Mouse (Mus musculus) liver, embryonic 11.5 days (tissue): Measurements from ENCODE around the gene Nrxn3. TPM values are rescaled to one million over a fixed set of nuclear protein-coding genes. Genes with fewer than 3 reads are reported as not detected.

Experiments used
- ATAC-seq: fragments of 200-750 bp; cut with Nextera tagmentation; replicated peaks from 2 replicates; pipeline ENCODE4 v1.8.0; 2017; ENCODE audit warnings: moderate number of reproducible peaks, mild to moderate bottlenecking, moderate TSS enrichment, moderate library complexity; ENCODE audit not compliant: low FRiP score
- DNase-seq: peaks from one replicate; pipeline ENCODE4 v3.0.0-alpha.2; 2017; ENCODE audit warnings: low spot score
- H3K27ac ChIP-seq: fragments of 300-500 bp; sonication (generic); 2 replicates; pipeline ENCODE4 v1.5.1; 2014; ENCODE audit warnings: mild to moderate bottlenecking, low read depth, low read length, control low read depth
- H3K27me3 ChIP-seq: fragments of 300-500 bp; sonication (generic); replicated peaks from 2 replicates; pipeline ENCODE4 v1.6.1; 2014; ENCODE audit warnings: low read length, mixed read lengths; ENCODE audit not compliant: control insufficient read depth, insufficient read depth
- H3K36me3 ChIP-seq: fragments of 300-500 bp; sonication (generic); 2 replicates; pipeline ENCODE4 v1.6.1; 2014; ENCODE audit warnings: mild to moderate bottlenecking, low read length, moderate library complexity, mixed read lengths; ENCODE audit not compliant: control insufficient read depth, insufficient read depth
- H3K4me1 ChIP-seq: fragments of 300-500 bp; sonication (generic); replicated peaks from 2 replicates; pipeline ENCODE4 v1.6.1; 2014; ENCODE audit warnings: low read length, mixed read lengths; ENCODE audit not compliant: control insufficient read depth, insufficient read depth
- H3K4me2 ChIP-seq: fragments of 300-500 bp; sonication (generic); 2 replicates; pipeline ENCODE4 v1.6.1; 2014; ENCODE audit warnings: mild to moderate bottlenecking, control low read depth, moderate library complexity
- H3K4me3 ChIP-seq: fragments of 300-500 bp; sonication (generic); 2 replicates; pipeline ENCODE4 v1.5.1; 2014; ENCODE audit warnings: low read depth, low read length, control low read depth
- H3K9ac ChIP-seq: fragments of 300-500 bp; sonication (generic); 2 replicates; pipeline ENCODE4 v1.6.1; 2014; ENCODE audit warnings: low read depth, low read length, control low read depth
- H3K9me3 ChIP-seq: fragments of 300-500 bp; sonication (generic); 2 replicates; pipeline ENCODE4 v1.6.1; 2016; ENCODE audit warnings: low read length, inconsistent platforms, mixed read lengths; ENCODE audit not compliant: control insufficient read depth
- WGBS: fragments of 180-500 bp; shearing (Covaris S2); extraction: QIAGEN DNeasy Blood & Tissue Kit; methylation state at CpG from one replicate; pipeline ENCODE4 v1.1.7; 2014; 5-methylcytosine and 5-hydroxymethylcytosine counted together
- polyA plus RNA-seq: library from polyadenylated mRNA; unstranded; fragments of >200 nt; fragmentation: Nextera tagmentation; extraction: Ambion mirVana; gene quantifications from 2 replicates; pipeline ENCODE4 v1.2.1, GENCODE M21; 2014

Gene Nrxn3
- polyA plus RNA-seq, 1 experiment from 2014 or later, result 3.3 TPM

DNA sequence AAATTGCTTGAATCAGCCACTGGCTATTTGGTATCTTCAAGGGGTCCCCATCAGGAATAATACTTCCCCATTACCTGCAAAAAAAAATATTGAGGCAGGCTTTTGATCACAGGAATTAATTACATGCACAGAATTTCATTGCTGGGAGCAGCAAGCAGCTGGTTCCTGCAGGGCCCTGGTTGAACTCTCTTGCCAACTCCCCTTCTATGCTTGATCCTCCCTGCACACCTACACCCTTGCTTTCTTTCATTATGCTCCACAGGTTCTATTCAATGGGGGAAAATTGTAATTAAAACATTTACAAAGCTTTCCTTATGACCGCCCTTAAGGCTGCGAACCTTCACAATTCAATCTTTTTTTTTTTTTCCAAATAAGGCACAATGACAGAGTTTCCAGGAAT is 891.0 kb downstream of the Nrxn3 start:
- H3K27me3 ChIP-seq, result no peaks in the 10 kb centered on the region
- H3K9me3 ChIP-seq, result no peaks in the 10 kb centered on the region
- H3K9ac ChIP-seq, result no peak overlapping the region
- WGBS, result 81% methylated on average over 2 of the region's 2 CpGs
- H3K4me2 ChIP-seq, result no peak overlapping the region
- no peak for ATAC-seq
- no peak overlapping the region for H3K4me3 ChIP-seq
- DNase-seq, result no peak
- H3K4me1 ChIP-seq, result no peaks in the 10 kb centered on the region
- no peaks in the 10 kb centered on the region for H3K36me3 ChIP-seq
- H3K27ac ChIP-seq, result no peak overlapping the region

DNA sequence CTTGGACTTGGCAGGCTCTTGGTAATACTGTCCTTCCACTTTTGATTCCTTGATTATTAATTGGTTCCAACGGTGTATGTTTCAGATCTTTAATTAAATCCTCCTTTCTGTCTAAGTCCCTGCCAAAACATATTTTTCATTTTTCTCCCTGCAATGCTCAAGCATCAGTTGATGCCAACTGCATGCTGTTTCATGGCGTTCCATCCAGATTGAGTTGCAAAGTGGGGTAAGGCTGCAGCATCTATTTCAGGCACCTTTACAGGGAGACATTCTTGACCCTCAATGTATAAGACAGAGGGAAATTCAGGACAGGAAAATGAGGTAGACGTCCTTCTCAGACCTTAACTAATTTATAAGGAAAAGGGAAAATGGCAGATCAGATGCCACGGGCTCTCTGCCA is 903.1 kb downstream of the Nrxn3 start:
- DNase-seq (no peak), ATAC-seq (no peak)
- no peak overlapping the region for H3K9ac ChIP-seq
- H3K4me3 ChIP-seq, result no peak overlapping the region
- no peak overlapping the region for H3K27ac ChIP-seq
- H3K4me1 ChIP-seq, result no peaks in the 10 kb centered on the region
- no peaks in the 10 kb centered on the region for H3K36me3 ChIP-seq
- H3K9me3 ChIP-seq, result no peaks in the 10 kb centered on the region
- no peaks in the 10 kb centered on the region for H3K27me3 ChIP-seq
- H3K4me2 ChIP-seq, result no peak overlapping the region
- WGBS, result 76% methylated on average over 4 of the region's 4 CpGs

DNA sequence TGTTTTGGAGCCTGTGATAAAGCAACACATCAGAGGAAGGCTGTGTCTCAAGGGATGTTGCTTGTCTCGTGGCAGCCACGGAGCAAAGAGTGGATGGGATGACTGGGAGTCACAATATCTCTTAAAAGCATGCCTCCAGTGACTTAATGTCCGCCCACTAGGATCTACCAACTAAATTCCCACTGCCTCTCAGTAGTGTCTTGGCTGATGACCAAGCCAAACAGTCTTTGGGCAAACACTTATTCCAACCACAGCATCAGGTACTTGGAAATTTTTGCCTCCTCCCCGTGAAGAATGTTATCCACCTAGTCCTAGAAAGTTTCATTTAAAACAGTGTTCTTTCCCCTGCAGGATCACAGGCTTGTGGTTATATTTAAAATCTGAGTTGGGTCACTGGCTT is 917.4 kb downstream of the Nrxn3 start:
- H3K4me3 ChIP-seq, result no peak overlapping the region
- H3K27me3 ChIP-seq, result no peaks in the 10 kb centered on the region
- H3K36me3 ChIP-seq, result no peaks in the 10 kb centered on the region
- no peak for ATAC-seq
- 73% methylated on average over 4 of the region's 4 CpGs for WGBS
- H3K27ac ChIP-seq, result no peak overlapping the region
- DNase-seq, result no peak
- H3K9me3 ChIP-seq, result no peaks in the 10 kb centered on the region
- no peak overlapping the region for H3K4me2 ChIP-seq
- no peak overlapping the region for H3K9ac ChIP-seq
- H3K4me1 ChIP-seq, result no peaks in the 10 kb centered on the region

DNA sequence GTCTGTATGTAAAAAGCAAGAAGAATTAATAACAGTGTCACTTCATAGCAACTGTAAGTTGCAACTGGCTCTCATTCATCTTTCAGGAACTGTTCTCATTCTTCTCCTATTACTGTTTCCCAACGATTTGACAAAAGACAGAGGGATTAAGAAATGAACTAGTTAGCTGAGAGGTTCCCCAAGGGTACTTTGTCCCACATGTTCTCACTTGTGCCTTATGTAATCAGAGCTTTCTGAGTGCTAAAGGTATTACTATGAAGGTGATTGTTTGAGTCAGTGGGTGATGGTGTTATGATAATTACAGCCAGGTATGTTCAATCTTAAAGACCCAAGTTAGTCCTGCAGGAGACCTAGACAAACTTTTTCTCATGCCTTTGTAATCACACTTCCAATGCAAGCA is 918.8 kb downstream of the Nrxn3 start:
- Histone ChIP-seq H3K9ac (no peak overlapping the region), H3K9me3 (no peaks in the 10 kb centered on the region), H3K36me3 (no peaks in the 10 kb centered on the region), H3K27ac (no peak overlapping the region), H3K4me3 (no peak overlapping the region), H3K4me1 (no peaks in the 10 kb centered on the region), H3K27me3 (no peaks in the 10 kb centered on the region), H3K4me2 (no peak overlapping the region)
- DNase-seq (no peak), ATAC-seq (no peak)
- 10% methylated on average over 1 of the region's 1 CpGs for WGBS

DNA sequence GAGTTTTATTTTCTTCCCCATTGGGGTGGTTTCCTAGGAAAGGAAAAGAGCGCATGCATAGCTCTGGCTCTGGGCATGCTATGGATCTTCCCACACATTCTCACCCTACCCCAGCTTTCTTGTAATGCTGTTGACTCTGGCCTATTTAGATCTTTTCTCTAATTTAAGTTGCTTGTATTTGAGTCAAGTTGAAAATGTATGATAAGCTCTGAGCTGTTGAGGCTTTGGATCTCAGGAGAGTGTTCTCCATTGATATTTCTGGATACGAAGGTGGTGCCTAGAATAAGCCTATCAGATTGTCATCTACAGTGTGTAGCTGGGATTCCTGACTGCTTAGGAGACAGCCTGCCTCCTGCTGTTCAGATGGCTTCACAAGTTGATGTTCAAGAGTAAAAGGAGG is 930.5 kb downstream of the Nrxn3 start:
- no peak for ATAC-seq
- no peak for DNase-seq
- Histone ChIP-seq H3K36me3 (no peaks in the 10 kb centered on the region), H3K27me3 (no peaks in the 10 kb centered on the region), H3K9me3 (no peaks in the 10 kb centered on the region), H3K4me2 (no peak overlapping the region), H3K9ac (no peak overlapping the region), H3K27ac (no peak overlapping the region), H3K4me1 (no peaks in the 10 kb centered on the region), H3K4me3 (no peak overlapping the region)
- 72% methylated on average over 2 of the region's 2 CpGs for WGBS

DNA sequence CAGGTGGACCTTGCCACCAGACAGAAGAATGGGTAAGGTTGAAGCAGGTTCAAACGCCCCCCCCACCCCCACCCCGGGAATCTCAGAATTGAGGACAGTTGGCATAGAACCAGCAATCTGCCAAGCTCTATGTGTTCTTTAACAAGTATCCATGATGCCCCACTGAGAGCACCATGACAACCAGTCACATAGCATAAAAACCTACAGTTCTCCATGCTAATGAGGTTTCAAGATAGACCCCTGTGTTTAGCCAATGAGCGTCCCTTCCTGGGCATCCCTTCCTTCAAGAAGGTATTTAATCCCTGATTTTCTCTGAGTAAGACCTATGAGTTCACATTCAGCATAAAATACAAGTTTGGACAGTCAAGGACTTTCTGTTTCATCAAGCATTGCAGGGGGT is 938.5 kb downstream of the Nrxn3 start:
- no peaks in the 10 kb centered on the region for H3K36me3 ChIP-seq
- no peaks in the 10 kb centered on the region for H3K4me1 ChIP-seq
- 81% methylated on average over 3 of the region's 3 CpGs for WGBS
- no peak overlapping the region for H3K9ac ChIP-seq
- H3K27ac ChIP-seq, result no peak overlapping the region
- no peak overlapping the region for H3K4me2 ChIP-seq
- no peak overlapping the region for H3K4me3 ChIP-seq
- no peaks in the 10 kb centered on the region for H3K9me3 ChIP-seq
- ATAC-seq, result no peak
- no peaks in the 10 kb centered on the region for H3K27me3 ChIP-seq
- DNase-seq, result no peak

DNA sequence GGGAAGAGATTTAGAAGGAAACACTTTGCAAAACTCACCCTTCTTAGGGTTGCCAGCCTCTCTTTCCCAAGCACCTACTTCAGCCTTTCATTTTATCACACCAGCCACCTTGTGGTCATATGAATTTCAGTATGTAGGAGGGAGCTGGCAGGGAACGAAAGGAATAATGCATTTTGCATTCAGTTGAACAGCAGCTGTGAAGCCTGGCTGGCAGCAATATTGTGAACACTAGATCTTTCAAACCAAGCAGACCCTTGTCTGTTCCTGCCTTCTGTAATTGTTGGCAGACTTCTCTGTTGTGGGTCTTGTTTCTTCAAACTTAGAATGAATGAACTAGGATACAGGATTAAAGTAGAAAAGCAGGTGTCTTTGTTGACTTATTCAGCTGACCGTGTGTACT is 946.2 kb downstream of the Nrxn3 start:
- ATAC-seq, result no peak
- 65% methylated on average over 2 of the region's 2 CpGs for WGBS
- Histone ChIP-seq H3K4me2 (no peak overlapping the region), H3K4me1 (no peaks in the 10 kb centered on the region), H3K27me3 (no peaks in the 10 kb centered on the region), H3K27ac (no peak overlapping the region), H3K4me3 (no peak overlapping the region), H3K36me3 (no peaks in the 10 kb centered on the region), H3K9ac (no peak overlapping the region), H3K9me3 (no peaks in the 10 kb centered on the region)
- DNase-seq, result no peak

DNA sequence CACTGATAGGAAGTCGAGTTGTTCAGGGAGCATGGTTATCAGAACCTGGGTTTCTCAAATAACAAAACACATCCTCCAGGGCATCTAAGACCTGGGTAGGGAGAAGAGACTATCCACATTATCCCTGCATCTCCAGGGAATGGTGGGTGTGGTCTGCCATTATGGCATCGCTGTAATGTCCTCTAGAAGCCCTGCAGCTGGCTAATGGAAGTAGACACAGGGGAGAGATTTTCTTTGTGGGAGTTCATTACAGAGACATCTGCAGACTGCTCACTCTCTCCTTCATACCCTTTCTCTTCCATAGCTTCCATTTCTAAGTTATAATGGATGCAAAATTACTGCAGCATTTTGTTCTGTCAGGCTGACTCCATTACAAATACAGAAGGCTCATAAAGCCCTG is 950.1 kb downstream of the Nrxn3 start:
- H3K9me3 ChIP-seq, result no peaks in the 10 kb centered on the region
- 67% methylated on average over 2 of the region's 2 CpGs for WGBS
- no peak overlapping the region for H3K4me2 ChIP-seq
- no peaks in the 10 kb centered on the region for H3K36me3 ChIP-seq
- no peak overlapping the region for H3K27ac ChIP-seq
- no peak for DNase-seq
- H3K4me3 ChIP-seq, result no peak overlapping the region
- ATAC-seq, result no peak
- no peaks in the 10 kb centered on the region for H3K4me1 ChIP-seq
- no peaks in the 10 kb centered on the region for H3K27me3 ChIP-seq
- no peak overlapping the region for H3K9ac ChIP-seq

DNA sequence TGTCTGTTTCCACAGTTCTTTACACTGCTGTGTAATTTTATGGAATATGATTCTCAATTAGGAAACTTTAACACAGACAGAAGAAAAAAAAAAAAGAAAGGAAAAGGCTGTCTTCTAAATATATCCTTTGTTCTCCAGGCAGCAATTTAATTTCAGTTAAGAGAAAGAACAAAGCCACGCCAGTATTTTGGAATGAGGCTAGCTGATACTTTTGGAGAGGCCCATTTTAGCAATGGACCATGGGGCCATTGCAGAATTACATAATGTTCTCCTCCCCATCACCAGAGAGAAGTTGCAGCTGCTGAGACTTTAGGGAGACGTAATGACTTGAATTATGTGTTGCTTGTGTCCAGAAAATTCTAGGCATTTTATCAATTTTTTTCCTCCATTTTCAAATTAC is 963.0 kb downstream of the Nrxn3 start:
- Histone ChIP-seq H3K27me3 (no peaks in the 10 kb centered on the region), H3K4me3 (no peak overlapping the region), H3K36me3 (no peaks in the 10 kb centered on the region), H3K9ac (no peak overlapping the region), H3K9me3 (no peaks in the 10 kb centered on the region), H3K4me2 (no peak overlapping the region), H3K27ac (no peak overlapping the region), H3K4me1 (no peaks in the 10 kb centered on the region)
- DNase-seq, result no peak
- no peak for ATAC-seq
- 77% methylated on average over 2 of the region's 2 CpGs for WGBS
